Mouse (Mus musculus) hindbrain, embryonic 12.5 days (tissue): ENCODE measurements around the gene Hoxd10. TPM values are rescaled to one million over a fixed set of nuclear protein-coding genes. Genes with fewer than 3 reads are reported as not detected.
A peak's percentile ranks its signal among the peaks of the same experiment; 100 is the strongest.

Experiments
- ATAC-seq: fragments of 200-750 bp; cut with Nextera tagmentation; 2 replicates; pipeline ENCODE4 v1.8.0; 2017; ENCODE audit warnings: moderate TSS enrichment; ENCODE audit not compliant: low FRiP score
- H3K27ac ChIP-seq: fragments of 300-500 bp; sonication (generic); 2 replicates; pipeline ENCODE4 v1.5.1; 2016; ENCODE audit warnings: mild to moderate bottlenecking
- H3K27me3 ChIP-seq: fragments of 300-500 bp; sonication (generic); 2 replicates; pipeline ENCODE4 v1.6.1; 2016; ENCODE audit warnings: mild to moderate bottlenecking
- H3K36me3 ChIP-seq: fragments of 300-500 bp; sonication (generic); 2 replicates; pipeline ENCODE4 v1.6.1; 2016; ENCODE audit warnings: mild to moderate bottlenecking
- H3K4me1 ChIP-seq: fragments of 300-500 bp; sonication (generic); 2 replicates; pipeline ENCODE4 v1.6.1; 2016
- H3K4me2 ChIP-seq: fragments of 300-500 bp; sonication (generic); replicated peaks from 2 replicates; pipeline ENCODE4 v1.6.1; 2016; ENCODE audit warnings: mild to moderate bottlenecking
- H3K4me3 ChIP-seq: fragments of 300-500 bp; sonication (generic); 2 replicates; pipeline ENCODE4 v1.5.1; 2016; ENCODE audit warnings: mild to moderate bottlenecking
- H3K9ac ChIP-seq: fragments of 300-500 bp; sonication (generic); 2 replicates; pipeline ENCODE4 v1.6.1; 2016; ENCODE audit warnings: mild to moderate bottlenecking, moderate library complexity
- H3K9me3 ChIP-seq: fragments of 300-500 bp; sonication (generic); replicated peaks from 2 replicates; pipeline ENCODE4 v1.6.1; 2016; ENCODE audit warnings: mild to moderate bottlenecking
- WGBS: fragments of 180-500 bp; shearing (Covaris S2); methylation state at CpG from one replicate; pipeline ENCODE4 v1.1.7; 2016; 5-methylcytosine and 5-hydroxymethylcytosine counted together
- polyA plus RNA-seq: library from polyadenylated mRNA; unstranded; fragments of >200 nt; fragmentation: Nextera tagmentation; extraction: Ambion mirVana; gene quantifications from 2 replicates; pipeline ENCODE4 v1.2.1, GENCODE M21; 2016

Gene Hoxd10
- polyA plus RNA-seq, 1 experiment from 2014 or later, result not detected

- Histone ChIP-seq H3K4me2 (peak overlapping the region; percentile 47), H3K27me3 (peaks cover 96% of the 10 kb centered on the region), H3K27ac (no peak overlapping the region), H3K9me3 (no peaks in the 10 kb centered on the region), H3K36me3 (no peaks in the 10 kb centered on the region), H3K9ac (0 out of 2 replicates have a peak overlapping the region, but pooled peaks have one; percentile 13), H3K4me3 (peak overlapping the region; percentile 27), H3K4me1 (peaks cover 15% of the 10 kb centered on the region)
- under 1% methylated on average over 72 of the region's 74 CpGs for WGBS
- 0 out of 2 replicates have a peak, but pooled peaks have one; percentile 40 for ATAC-seq
Observed at GRCm38 (mm10) chr2:74668370-74669229, 23.1 kb upstream of the Hoxd10 start.

DNA sequence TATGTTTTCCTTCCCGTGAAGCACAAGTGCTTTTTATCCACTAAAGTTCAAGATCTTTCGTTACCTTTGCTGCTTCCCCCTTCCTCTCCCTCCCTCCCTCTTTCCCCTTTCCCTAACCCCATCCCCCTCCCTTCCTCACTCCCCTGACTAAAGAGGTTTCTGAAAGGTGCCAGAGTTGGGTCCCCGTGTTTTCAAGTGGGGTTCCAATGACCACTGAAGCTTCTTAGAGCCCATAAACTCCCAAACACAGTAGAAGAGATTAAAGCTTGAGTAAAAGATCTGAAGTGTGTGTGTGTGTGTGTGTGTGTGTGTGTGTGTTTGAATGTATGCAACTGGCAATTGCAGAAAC, 22.5 kb upstream of the Hoxd10 start:
- 2% methylated on average over 3 of the region's 3 CpGs for WGBS
- Histone ChIP-seq H3K27ac (no peak overlapping the region), H3K36me3 (no peaks in the 10 kb centered on the region), H3K4me2 (no peak overlapping the region), H3K4me3 (no peak overlapping the region), H3K9ac (no peak overlapping the region), H3K4me1 (peaks cover 15% of the 10 kb centered on the region), H3K27me3 (peaks cover 96% of the 10 kb centered on the region), H3K9me3 (no peaks in the 10 kb centered on the region)
- ATAC-seq, result no peak

DNA sequence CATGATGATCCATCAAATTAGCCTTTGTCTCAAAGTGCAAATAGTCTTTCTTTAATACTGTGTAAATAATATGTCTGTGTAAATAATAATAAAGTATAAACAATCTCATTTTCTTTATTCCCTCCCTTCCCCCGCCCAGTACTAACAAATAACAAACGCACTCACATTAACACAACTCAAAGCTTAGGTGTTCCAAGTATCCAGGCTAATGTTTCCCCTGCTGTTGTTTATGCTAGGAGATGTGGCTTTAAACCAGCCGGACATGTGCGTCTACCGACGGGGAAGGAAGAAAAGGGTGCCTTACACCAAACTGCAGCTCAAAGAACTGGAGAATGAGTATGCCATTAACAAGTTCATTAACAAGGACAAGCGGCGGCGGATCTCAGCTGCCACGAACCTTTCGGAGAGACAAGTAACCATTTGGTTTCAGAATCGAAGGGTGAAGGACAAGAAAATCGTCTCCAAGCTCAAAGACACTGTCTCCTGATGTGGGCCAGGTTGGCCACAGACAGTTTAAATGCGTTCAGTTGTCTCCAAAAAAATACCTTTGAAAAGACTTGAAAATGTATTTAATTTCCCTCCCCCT, 22.0 kb upstream of the Hoxd10 start:
- no peaks in the 10 kb centered on the region for H3K9me3 ChIP-seq
- no peak overlapping the region for H3K9ac ChIP-seq
- WGBS, result 2% methylated on average over 14 of the region's 14 CpGs
- no peak overlapping the region for H3K27ac ChIP-seq
- H3K27me3 ChIP-seq, result peaks cover 96% of the 10 kb centered on the region
- H3K36me3 ChIP-seq, result no peaks in the 10 kb centered on the region
- ATAC-seq, result no peak
- no peak overlapping the region for H3K4me2 ChIP-seq
- H3K4me3 ChIP-seq, result no peak overlapping the region
- peaks cover 15% of the 10 kb centered on the region for H3K4me1 ChIP-seq

GRCm38 (mm10) chr2:74670632-74671188, 21.0 kb upstream of the Hoxd10 start:
- no peak overlapping the region for H3K4me2 ChIP-seq
- no peak overlapping the region for H3K4me3 ChIP-seq
- peaks cover 97% of the 10 kb centered on the region for H3K27me3 ChIP-seq
- H3K9ac ChIP-seq, result no peak overlapping the region
- no peak overlapping the region for H3K27ac ChIP-seq
- no peaks in the 10 kb centered on the region for H3K36me3 ChIP-seq
- peaks cover 15% of the 10 kb centered on the region for H3K4me1 ChIP-seq
- WGBS, result under 1% methylated on average over 3 of the region's 3 CpGs
- ATAC-seq, result no peak
- no peaks in the 10 kb centered on the region for H3K9me3 ChIP-seq

- 4% methylated on average over 5 of the region's 5 CpGs for WGBS
Observed at GRCm38 (mm10) chr2:74671847-74672246, 19.9 kb upstream of the Hoxd10 start.

GRCm38 (mm10) chr2:74672481-74673362, 19.0 kb upstream of the Hoxd10 start:
- Histone ChIP-seq H3K4me3 (peak overlapping the region; percentile 19), H3K4me1 (peaks cover 13% of the 10 kb centered on the region), H3K9ac (no peak overlapping the region), H3K4me2 (peak overlapping the region; percentile 44), H3K36me3 (no peaks in the 10 kb centered on the region), H3K9me3 (no peaks in the 10 kb centered on the region), H3K27me3 (peaks cover 98% of the 10 kb centered on the region), H3K27ac (no peak overlapping the region)
- peak; percentile 52; the same call in 1 of the 2 replicates for ATAC-seq
- under 1% methylated on average over 40 of the region's 40 CpGs for WGBS

More at GRCm38 (mm10) chr2:74671847-74672246, 19.9 kb upstream of the Hoxd10 start:
- ATAC-seq, result no peak
- no peaks in the 10 kb centered on the region for H3K9me3 ChIP-seq
- H3K27ac ChIP-seq, result no peak overlapping the region
- H3K9ac ChIP-seq, result no peak overlapping the region
- no peaks in the 10 kb centered on the region for H3K36me3 ChIP-seq
- H3K27me3 ChIP-seq, result peaks cover 98% of the 10 kb centered on the region
- no peak overlapping the region for H3K4me2 ChIP-seq
- peaks cover 15% of the 10 kb centered on the region for H3K4me1 ChIP-seq
- H3K4me3 ChIP-seq, result no peak overlapping the region

- ATAC-seq, result no peak
- Histone ChIP-seq H3K9me3 (no peaks in the 10 kb centered on the region), H3K4me2 (no peak overlapping the region), H3K9ac (no peak overlapping the region), H3K4me1 (peaks cover 4% of the 10 kb centered on the region; the same call in 1 of the 2 replicates), H3K4me3 (no peak overlapping the region), H3K27me3 (peaks cover 98% of the 10 kb centered on the region), H3K36me3 (no peaks in the 10 kb centered on the region), H3K27ac (no peak overlapping the region)
- 1% methylated on average over 24 of the region's 24 CpGs for WGBS
Observed at GRCm38 (mm10) chr2:74673835-74674425, 17.8 kb upstream of the Hoxd10 start.

GRCm38 (mm10) chr2:74674881-74675665, 16.7 kb upstream of the Hoxd10 start, which contains the start of gene Hoxd12:
Gene Hoxd12, plus strand, starts transcription at chr2:74675013.
- Histone ChIP-seq H3K27me3 (peaks cover 98% of the 10 kb centered on the region), H3K9me3 (no peaks in the 10 kb centered on the region), H3K4me2 (no peak within 1 kb of the TSS), H3K4me3 (no peak within 1 kb of the TSS), H3K36me3 (no peaks in the 10 kb centered on the region), H3K4me1 (peaks cover 4% of the 10 kb centered on the region; the same call in 1 of the 2 replicates), H3K9ac (no peak within 1 kb of the TSS), H3K27ac (no peak within 1 kb of the TSS)
- ATAC-seq, result no peak
- 2% methylated on average over 47 of the region's 47 CpGs for WGBS

- Histone ChIP-seq H3K9ac (no peak overlapping the region), H3K36me3 (no peaks in the 10 kb centered on the region), H3K4me2 (no peak overlapping the region), H3K27me3 (peaks cover 100% of the 10 kb centered on the region), H3K4me1 (peaks cover 4% of the 10 kb centered on the region; the same call in 1 of the 2 replicates), H3K4me3 (no peak overlapping the region), H3K9me3 (no peaks in the 10 kb centered on the region), H3K27ac (no peak overlapping the region)
- WGBS, result 5% methylated on average over 23 of the region's 24 CpGs
- ATAC-seq, result no peak
Observed at GRCm38 (mm10) chr2:74675666-74676282, 15.9 kb upstream of the Hoxd10 start.

DNA sequence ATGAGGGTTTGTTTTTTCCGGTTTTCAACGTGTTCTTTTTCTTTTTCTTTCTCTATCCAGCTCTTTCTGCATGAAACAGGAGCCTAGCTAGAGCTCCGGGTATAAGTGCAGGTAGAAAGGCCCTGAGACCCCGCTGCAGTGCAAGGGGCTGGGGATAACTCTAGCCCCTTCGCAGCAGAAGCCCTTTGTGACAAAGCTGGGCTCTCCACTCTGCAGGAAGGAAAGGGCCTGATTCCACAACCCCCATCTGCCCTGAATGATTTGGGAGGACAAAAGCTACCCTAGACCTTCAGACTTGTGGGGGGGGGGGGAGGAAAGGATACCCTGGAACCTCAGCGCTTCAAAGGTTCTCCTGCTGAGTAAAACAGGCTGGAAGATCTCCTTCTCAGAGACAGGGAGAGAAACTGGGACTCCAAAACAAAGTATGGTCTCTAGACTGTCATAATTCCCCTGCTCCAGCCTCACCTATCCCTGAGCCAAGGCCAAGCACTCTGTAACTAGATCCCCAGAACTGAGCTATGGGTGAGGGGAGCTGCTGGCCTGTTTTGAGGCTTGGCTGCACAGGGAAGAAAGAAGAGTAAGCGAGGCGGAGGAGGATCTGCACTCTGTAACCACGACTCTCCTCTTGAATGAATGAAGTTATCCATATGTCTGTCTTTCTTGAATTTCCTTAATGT, 15.2 kb upstream of the Hoxd10 start:
- no peak for ATAC-seq
- Histone ChIP-seq H3K9ac (no peak overlapping the region), H3K36me3 (no peaks in the 10 kb centered on the region), H3K27me3 (peaks cover 100% of the 10 kb centered on the region), H3K4me2 (no peak overlapping the region), H3K4me3 (no peak overlapping the region), H3K9me3 (no peaks in the 10 kb centered on the region), H3K4me1 (peaks cover 5% of the 10 kb centered on the region; the same call in 1 of the 2 replicates), H3K27ac (no peak overlapping the region)
- WGBS, result 0% methylated on average over 9 of the region's 9 CpGs
